Mouse (Mus musculus) neutrophil, adult 5-6 weeks (primary cell): ENCODE measurements around the gene Hmg20b. TPM values are rescaled to one million over a fixed set of nuclear protein-coding genes. Genes with fewer than 3 reads are reported as not detected.

ENCODE experiments used
- ATAC-seq: fragments of 151-379, 151-347 bp; 2 replicates; pipeline ENCODE4 v1.8.0; 2017; ENCODE audit warnings: mild to moderate bottlenecking, moderate TSS enrichment; ENCODE audit not compliant: insufficient number of reproducible peaks, poor library complexity, low FRiP score, severe bottlenecking; ENCODE audit errors: extremely low read depth
- total RNA-seq: library from RNA; stranded (forward); fragments of 200-1000 nt; gene quantifications from 2 replicates; pipeline ENCODE4 v1.2.3, GENCODE M21; 2017

Gene Hmg20b
- total RNA-seq, 1 experiment from 2014 or later = 36.5 TPM

GRCm38 (mm10) chr10:81334324-81334723, 16.0 kb downstream of the Hmg20b start:
- ATAC-seq = no peak

DNA sequence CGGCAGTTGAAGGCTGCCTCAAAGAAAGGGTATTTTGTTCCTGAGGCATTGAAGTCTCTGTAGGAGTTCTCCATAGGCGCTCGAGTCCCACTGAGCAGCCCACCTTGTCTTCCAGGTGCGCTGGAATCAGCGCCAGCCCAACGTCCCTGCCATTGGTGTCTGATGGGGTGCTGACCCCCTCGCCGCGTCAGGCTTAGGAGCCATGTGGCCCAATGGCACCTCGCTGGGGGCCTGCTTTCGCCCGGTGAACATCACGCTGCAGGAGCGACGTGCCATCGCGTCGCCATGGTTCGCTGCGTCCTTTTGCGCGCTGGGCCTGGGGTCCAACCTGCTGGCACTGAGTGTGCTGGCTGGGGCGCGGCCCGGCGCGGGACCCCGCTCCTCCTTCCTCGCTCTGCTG, 18.0 kb downstream of the Hmg20b start:
- no peak for ATAC-seq

- no peak for ATAC-seq
Measured at GRCm38 (mm10) chr10:81330007-81330406, 20.3 kb downstream of the Hmg20b start.

DNA sequence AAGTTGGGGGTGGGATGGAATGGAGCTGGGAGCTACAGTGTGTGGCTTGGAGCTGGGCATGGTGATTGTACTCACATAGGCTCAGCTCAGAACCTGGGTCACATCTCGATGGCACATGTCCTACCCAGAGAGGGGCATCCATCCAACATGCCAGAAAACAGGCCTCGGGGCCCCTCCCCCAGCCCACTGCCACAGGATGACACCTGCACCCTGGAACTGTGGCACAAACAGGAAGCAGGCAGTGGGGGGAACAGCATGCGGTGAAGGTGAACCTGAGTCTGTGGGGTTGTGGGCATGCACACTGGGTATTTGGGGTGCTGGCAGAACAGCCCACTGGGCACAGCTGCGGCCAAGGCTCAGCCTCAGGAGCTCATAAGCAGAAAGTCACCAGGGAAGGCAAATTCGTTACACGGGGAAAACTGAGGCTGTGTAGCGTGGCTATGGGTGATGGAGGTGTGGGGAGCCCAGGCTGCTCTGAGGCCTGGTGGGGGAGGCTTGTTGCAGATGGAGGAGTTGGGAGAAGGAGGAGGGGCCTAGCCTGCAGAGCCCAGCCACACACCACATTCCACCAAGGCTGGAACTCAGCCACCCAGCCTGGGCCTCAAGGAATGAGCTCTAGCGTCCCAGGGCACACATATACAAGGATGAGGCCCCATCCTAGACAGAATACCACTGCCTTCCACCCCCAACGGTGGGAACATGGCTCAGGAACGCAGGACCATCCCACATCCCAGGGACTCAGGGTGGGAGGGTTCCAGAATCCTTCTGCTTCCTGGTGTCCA, 20.9 kb downstream of the Hmg20b start:
- ATAC-seq = peak; percentile 47

GRCm38 (mm10) chr10:81328386-81328785, 21.9 kb downstream of the Hmg20b start, which contains the start of gene Tbxa2r:
Gene Tbxa2r (plus strand): TSS chr10:81328731.
- peak; percentile 31 for ATAC-seq

GRCm38 (mm10) chr10:81327959-81328358, 22.3 kb downstream of the Hmg20b start:
- 0 out of 2 replicates have a peak, but pooled peaks have one; percentile 0 for ATAC-seq

GRCm38 (mm10) chr10:81326858-81327257, 23.4 kb downstream of the Hmg20b start:
- no peak for ATAC-seq

GRCm38 (mm10) chr10:81325781-81326180, 24.5 kb downstream of the Hmg20b start:
- ATAC-seq = no peak

DNA sequence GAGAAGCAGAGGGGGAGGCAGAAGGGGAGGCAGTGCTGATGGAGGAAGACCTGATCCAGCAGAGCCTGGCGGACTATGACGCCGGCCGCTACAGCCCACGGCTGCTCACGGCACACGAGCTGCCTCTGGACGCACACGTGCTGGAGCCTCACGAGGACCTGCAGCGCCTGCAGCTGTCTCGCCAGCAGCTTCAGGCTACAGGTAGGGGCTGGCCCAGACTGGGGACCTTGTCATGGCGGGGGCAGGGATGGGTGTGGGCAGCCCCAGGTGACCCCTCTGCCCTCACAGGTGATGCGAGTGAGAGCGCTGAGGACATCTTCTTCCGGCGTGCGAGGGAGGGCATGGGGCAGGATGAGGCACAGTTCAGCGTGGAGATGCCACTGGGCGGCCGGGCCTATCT, 25.1 kb downstream of the Hmg20b start:
- ATAC-seq = no peak

DNA sequence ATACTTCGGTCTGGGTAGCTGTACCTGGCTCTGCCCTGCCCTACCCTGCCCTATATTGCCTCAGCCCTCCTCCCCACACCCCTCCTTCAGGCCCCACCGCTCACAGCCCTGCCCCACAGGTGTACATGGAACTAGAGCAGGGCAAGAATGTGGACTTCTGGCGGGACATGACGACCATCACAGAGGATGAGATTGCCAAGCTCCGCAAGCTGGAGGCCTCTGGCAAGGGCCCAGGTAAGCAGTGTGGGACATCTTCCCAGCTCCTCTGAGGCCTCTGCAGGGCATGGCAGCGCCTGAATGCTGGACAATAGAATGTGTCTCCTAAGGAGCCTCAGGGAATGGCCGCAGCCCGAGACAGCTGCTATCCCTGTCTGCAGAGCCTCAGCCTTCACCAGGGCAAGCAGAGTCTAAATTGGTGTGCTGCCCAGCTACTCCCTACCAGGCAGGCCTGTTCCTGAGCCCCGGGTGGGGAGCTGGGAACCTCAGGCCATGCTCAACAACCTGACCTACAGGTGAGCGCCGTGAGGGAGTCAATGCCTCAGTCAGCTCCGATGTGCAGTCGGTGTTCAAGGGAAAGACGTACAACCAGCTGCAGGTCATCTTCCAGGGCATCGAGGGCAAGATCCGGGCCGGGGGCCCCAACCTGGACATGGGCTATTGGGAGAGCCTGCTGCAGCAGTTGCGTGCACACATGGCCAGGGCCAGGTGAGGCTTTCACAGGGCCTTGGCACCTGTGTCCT, 26.3 kb downstream of the Hmg20b start:
- no peak for ATAC-seq

GRCm38 (mm10) chr10:81323141-81323775, 27.0 kb downstream of the Hmg20b start:
- no peak for ATAC-seq

- ATAC-seq = no peak
Measured at GRCm38 (mm10) chr10:81322444-81322843, 27.8 kb downstream of the Hmg20b start.

GRCm38 (mm10) chr10:81321436-81321835, 28.8 kb downstream of the Hmg20b start:
- no peak for ATAC-seq

DNA sequence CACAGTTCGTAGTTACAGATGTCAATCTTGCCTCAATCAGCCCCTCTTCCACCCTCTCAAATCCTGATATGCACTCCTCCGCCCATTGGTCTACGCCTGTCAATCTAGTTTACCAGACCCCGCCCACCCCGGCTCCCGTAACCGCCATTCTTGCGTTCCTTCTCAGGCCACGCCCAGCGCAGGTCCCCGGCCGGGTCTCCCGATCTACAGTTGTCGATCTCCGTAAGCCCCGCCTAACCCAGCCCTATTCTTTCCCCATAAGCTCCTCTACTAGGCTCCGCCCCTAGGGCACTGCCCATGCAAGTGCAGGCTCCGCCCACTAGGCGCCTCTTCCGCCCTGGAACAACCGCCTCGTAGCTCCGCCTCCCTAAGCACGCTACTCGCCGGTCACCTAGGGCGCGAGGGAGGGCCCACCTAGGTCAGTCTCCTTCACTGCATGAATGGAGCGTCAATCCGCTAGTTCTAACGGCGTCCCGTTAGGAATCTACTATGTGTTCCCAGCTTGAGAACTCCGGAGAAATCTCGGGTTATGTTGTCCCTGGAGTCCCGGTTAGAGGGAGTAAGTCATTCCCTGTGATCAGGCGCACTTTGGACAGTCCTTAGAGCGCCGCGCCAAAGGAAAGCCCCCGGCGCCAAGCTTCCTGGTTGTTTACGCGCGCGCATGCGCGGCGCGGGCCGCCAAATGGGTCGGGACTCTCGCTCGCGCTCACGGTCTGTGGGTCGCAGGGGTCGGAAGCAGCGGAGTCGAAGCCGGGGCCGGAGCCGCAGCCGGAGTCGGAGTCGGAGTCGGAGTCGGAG, 29.5 kb downstream of the Hmg20b start, which contains the start of gene Cactin:
TSS of gene Cactin (plus strand) at position 554 of the 798 bp plus-strand sequence.
- ATAC-seq = peak; percentile 80

- ATAC-seq = no peak; the same call in 1 of the 2 replicates
Measured at GRCm38 (mm10) chr10:81319741-81320549, 30.3 kb downstream of the Hmg20b start.

DNA sequence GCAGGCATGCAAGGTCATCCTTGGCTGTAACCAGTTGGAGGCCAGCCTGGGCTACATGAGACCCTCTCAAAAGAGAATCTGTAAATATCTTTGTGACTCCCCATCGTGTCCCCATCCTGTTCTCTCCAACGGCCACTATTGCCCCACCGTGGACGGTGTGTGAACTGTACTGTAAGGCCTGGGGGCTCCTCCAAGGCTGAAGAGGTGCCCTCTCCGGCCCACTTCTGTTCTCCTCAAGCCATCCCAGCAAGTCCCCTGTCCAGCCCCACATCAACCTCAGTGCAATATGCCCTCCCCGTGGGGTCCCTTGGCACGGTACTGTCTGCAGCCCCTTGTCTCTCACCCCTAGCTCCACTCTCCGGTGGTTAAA, 31.0 kb downstream of the Hmg20b start:
- ATAC-seq = no peak

GRCm38 (mm10) chr10:81318589-81319329, 31.5 kb downstream of the Hmg20b start:
- ATAC-seq = no peak
